Mouse (Mus musculus): ENCODE data around the gene Gstm5.

Gene Gstm5

GRCm38 (mm10) chr3:107895720-107896569 is at the start of gene Gstm5:
Gstm5 (plus strand) TSS chr3:107895821.
- in situ Hi-C loops (cut with MboI): no loop called here

GRCm38 (mm10) chr3:107846175-107846574 is 49.4 kb upstream of the Gstm5 start:
- in situ Hi-C loops (cut with MboI): no loop called here

GRCm38 (mm10) chr3:107846835-107847234 is 48.8 kb upstream of the Gstm5 start:
- in situ Hi-C loops (cut with MboI): no loop called here

- in situ Hi-C loops (cut with MboI): no loop called here
Observed at GRCm38 (mm10) chr3:107848126-107848525, 47.5 kb upstream of the Gstm5 start.

GRCm38 (mm10) chr3:107849000-107849692 is 46.5 kb upstream of the Gstm5 start:
- in situ Hi-C loops (cut with MboI): no loop called here

- in situ Hi-C loops (cut with MboI): no loop called here
Observed at GRCm38 (mm10) chr3:107849693-107850031, 46.0 kb upstream of the Gstm5 start.

- in situ Hi-C loops (cut with MboI): no loop called here
Observed at GRCm38 (mm10) chr3:107850418-107851031, 45.1 kb upstream of the Gstm5 start.

GRCm38 (mm10) chr3:107852786-107853185 is 42.8 kb upstream of the Gstm5 start:
- in situ Hi-C loops (cut with MboI): no loop called here

- in situ Hi-C loops (cut with MboI): no loop called here
Observed at GRCm38 (mm10) chr3:107853232-107854181, 42.1 kb upstream of the Gstm5 start.

- in situ Hi-C loops (cut with MboI): no loop called here
Observed at GRCm38 (mm10) chr3:107855368-107855767, 40.3 kb upstream of the Gstm5 start.

GRCm38 (mm10) chr3:107857646-107858045 is 38.0 kb upstream of the Gstm5 start:
- in situ Hi-C loops (cut with MboI): no loop called here

- in situ Hi-C loops (cut with MboI): loop anchor here (5.0 kb wide), 1 partner anchor 164 kb away; the partner anchor contains the start of gene Ahcyl1
Observed at GRCm38 (mm10) chr3:107861483-107861882, 34.1 kb upstream of the Gstm5 start.

- in situ Hi-C loops (cut with MboI): loop anchor here (5.0 kb wide), 1 partner anchor 165 kb away; the partner anchor contains the start of gene Ahcyl1
Observed at GRCm38 (mm10) chr3:107862471-107862870, 33.1 kb upstream of the Gstm5 start.

GRCm38 (mm10) chr3:107863471-107863870 is 32.1 kb upstream of the Gstm5 start:
- in situ Hi-C loops (cut with MboI): loop anchor here (5.0 kb wide), 1 partner anchor 166 kb away; the partner anchor contains the start of gene Ahcyl1

- in situ Hi-C loops (cut with MboI): loop anchor here (5.0 kb wide), 1 partner anchor 167 kb away; the partner anchor contains the start of gene Ahcyl1
Observed at GRCm38 (mm10) chr3:107863898-107864603, 31.6 kb upstream of the Gstm5 start.

- in situ Hi-C loops (cut with MboI): no loop called here
Observed at GRCm38 (mm10) chr3:107865364-107866091, 30.1 kb upstream of the Gstm5 start.

- in situ Hi-C loops (cut with MboI): no loop called here
Observed at GRCm38 (mm10) chr3:107867086-107867485, 28.5 kb upstream of the Gstm5 start.

- in situ Hi-C loops (cut with MboI): no loop called here
Observed at GRCm38 (mm10) chr3:107868452-107868851, 27.2 kb upstream of the Gstm5 start.

- in situ Hi-C loops (cut with MboI): no loop called here
Observed at GRCm38 (mm10) chr3:107869097-107869496, 26.5 kb upstream of the Gstm5 start.

- in situ Hi-C loops (cut with MboI): no loop called here
Observed at GRCm38 (mm10) chr3:107869925-107870324, 25.7 kb upstream of the Gstm5 start.

All from mature B cell (primary cell).